Mouse (Mus musculus): ENCODE results near the gene Ptpn5.

DNA sequence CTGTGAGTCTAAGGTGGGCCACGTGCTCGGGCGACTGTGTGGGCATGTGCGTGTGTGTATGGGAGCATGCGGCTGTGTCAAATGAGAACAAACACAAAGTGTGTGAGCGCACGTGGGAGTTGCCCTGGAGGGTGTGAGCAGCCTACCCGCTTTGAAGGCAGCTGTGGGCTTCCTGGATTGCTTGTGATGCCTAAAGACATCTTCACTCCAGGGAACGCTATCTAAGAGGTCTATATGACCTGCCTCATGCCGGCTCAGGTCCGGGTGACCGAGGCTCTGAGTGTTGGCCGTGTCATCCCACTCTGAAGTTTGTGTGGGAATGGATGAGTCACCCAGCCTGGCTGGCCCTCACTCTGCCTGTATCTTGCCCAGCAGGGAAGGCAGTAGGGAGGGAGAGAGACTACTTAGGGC, 24.7 kb downstream of the Ptpn5 start:
- TF ChIP-seq CTCF (IDR thresholded peaks at IDR 0.05 in 2 of 3, conservative IDR thresholded peaks at IDR 0.05 in 1 of 3; ENCODE audit: control insufficient read depth in 1 of 3, insufficient read depth in 1 of 3, low read depth in 2 of 3, low read length in 3 of 3, poor library complexity in 1 of 3, severe bottlenecking in 1 of 3) (no peak), MAX (IDR thresholded peaks at IDR 0.05; ENCODE audit: low read length) (no peak), MEF2A (IDR thresholded peaks at IDR 0.05; ENCODE audit: extremely low read depth, insufficient replicate concordance, low read depth, low read length, poor library complexity, severe bottlenecking) (no peak), MXI1 (IDR thresholded peaks at IDR 0.05; ENCODE audit: low read depth, low read length) (no peak), ZNF384 (IDR thresholded peaks at IDR 0.05; ENCODE audit: low read depth, low read length) (no peak), SMC3 (IDR thresholded peaks at IDR 0.05; ENCODE audit: low read depth, low read length) (no peak), USF1 (IDR thresholded peaks at IDR 0.05; ENCODE audit: low read depth, low read length) (no peak), USF2 (IDR thresholded peaks at IDR 0.05; ENCODE audit: borderline replicate concordance in 1 of 2, insufficient read depth in 1 of 2, low read depth in 1 of 2, low read length in 2 of 2) (no peak), POLR2A (IDR thresholded peaks at IDR 0.05; ENCODE audit: control insufficient read depth in 1 of 2, insufficient read depth in 1 of 2, low read depth in 1 of 2, low read length in 2 of 2, poor library complexity in 1 of 2) (no peak), JUND (IDR thresholded peaks at IDR 0.05; ENCODE audit: low read depth, low read length) (no peak)

All from MEL (cell line).